Mouse (Mus musculus) hindbrain, embryonic 12.5 days (tissue): ENCODE results near the gene Sema4g. TPM values are rescaled to one million over a fixed set of nuclear protein-coding genes. Genes with fewer than 3 reads are reported as not detected.

Source experiments
- ATAC-seq: fragments of 200-750 bp; cut with Nextera tagmentation; 2 replicates; pipeline ENCODE4 v1.8.0; 2017; ENCODE audit warnings: moderate TSS enrichment; ENCODE audit not compliant: low FRiP score
- H3K27ac ChIP-seq: fragments of 300-500 bp; sonication (generic); 2 replicates; pipeline ENCODE4 v1.5.1; 2016; ENCODE audit warnings: mild to moderate bottlenecking
- H3K27me3 ChIP-seq: fragments of 300-500 bp; sonication (generic); 2 replicates; pipeline ENCODE4 v1.6.1; 2016; ENCODE audit warnings: mild to moderate bottlenecking
- H3K36me3 ChIP-seq: fragments of 300-500 bp; sonication (generic); 2 replicates; pipeline ENCODE4 v1.6.1; 2016; ENCODE audit warnings: mild to moderate bottlenecking
- H3K4me1 ChIP-seq: fragments of 300-500 bp; sonication (generic); 2 replicates; pipeline ENCODE4 v1.6.1; 2016
- H3K4me2 ChIP-seq: fragments of 300-500 bp; sonication (generic); replicated peaks from 2 replicates; pipeline ENCODE4 v1.6.1; 2016; ENCODE audit warnings: mild to moderate bottlenecking
- H3K4me3 ChIP-seq: fragments of 300-500 bp; sonication (generic); 2 replicates; pipeline ENCODE4 v1.5.1; 2016; ENCODE audit warnings: mild to moderate bottlenecking
- H3K9ac ChIP-seq: fragments of 300-500 bp; sonication (generic); 2 replicates; pipeline ENCODE4 v1.6.1; 2016; ENCODE audit warnings: mild to moderate bottlenecking, moderate library complexity
- H3K9me3 ChIP-seq: fragments of 300-500 bp; sonication (generic); replicated peaks from 2 replicates; pipeline ENCODE4 v1.6.1; 2016; ENCODE audit warnings: mild to moderate bottlenecking
- WGBS: fragments of 180-500 bp; shearing (Covaris S2); methylation state at CpG from one replicate; pipeline ENCODE4 v1.1.7; 2016; 5-methylcytosine and 5-hydroxymethylcytosine counted together
- polyA plus RNA-seq: library from polyadenylated mRNA; unstranded; fragments of >200 nt; fragmentation: Nextera tagmentation; extraction: Ambion mirVana; gene quantifications from 2 replicates; pipeline ENCODE4 v1.2.1, GENCODE M21; 2016

Gene Sema4g
- polyA plus RNA-seq, 1 experiment from 2014 or later, result 11.4 TPM

- Histone ChIP-seq H3K36me3 (0 out of 2 replicates have a peak, but pooled peaks cover 7% of the 10 kb centered on the region), H3K4me3 (peak overlapping the region; percentile 49), H3K27ac (peak overlapping the region; percentile 87), H3K4me2 (peak overlapping the region; percentile 71), H3K9ac (peak overlapping the region; percentile 69), H3K4me1 (peaks cover 34% of the 10 kb centered on the region), H3K9me3 (no peaks in the 10 kb centered on the region), H3K27me3 (peaks cover 34% of the 10 kb centered on the region)
- WGBS, result 3% methylated on average over 34 of the region's 34 CpGs
- peak; percentile 57 for ATAC-seq
Measured at GRCm38 (mm10) chr19:45046523-45047321, 57.8 kb downstream of the Sema4g start.

- H3K9me3 ChIP-seq, result no peaks in the 10 kb centered on the region
- peaks cover 14% of the 10 kb centered on the region; the same call in 1 of the 2 replicates for H3K36me3 ChIP-seq
- H3K27ac ChIP-seq, result peak within 1 kb of the TSS; percentile 87
- peaks cover 34% of the 10 kb centered on the region for H3K4me1 ChIP-seq
- H3K9ac ChIP-seq, result peak within 1 kb of the TSS; percentile 69
- H3K4me2 ChIP-seq, result peak within 1 kb of the TSS; percentile 71
- under 1% methylated on average over 26 of the region's 26 CpGs for whole genome bisulfite sequencing
- peak within 1 kb of the TSS; percentile 49 for H3K4me3 ChIP-seq
- ATAC-seq, result peak; percentile 83
- H3K27me3 ChIP-seq, result peaks cover 29% of the 10 kb centered on the region
Measured at GRCm38 (mm10) chr19:45047417-45047934, 58.6 kb downstream of the Sema4g start, which contains the start of gene Sfxn3. Gene Sfxn3, plus strand, starts transcription at chr19:45047503.

- Histone ChIP-seq H3K27me3 (peaks cover 28% of the 10 kb centered on the region), H3K36me3 (peaks cover 20% of the 10 kb centered on the region; the same call in 1 of the 2 replicates), H3K9ac (peak overlapping the region; percentile 69), H3K4me3 (peak overlapping the region; percentile 49), H3K4me2 (peak overlapping the region; percentile 71), H3K9me3 (no peaks in the 10 kb centered on the region), H3K4me1 (peaks cover 34% of the 10 kb centered on the region), H3K27ac (peak overlapping the region; percentile 87)
- peak; percentile 59 for ATAC-seq
- WGBS, result 53% methylated on average over 11 of the region's 11 CpGs
Measured at GRCm38 (mm10) chr19:45047935-45048643, 59.2 kb downstream of the Sema4g start.

GRCm38 (mm10) chr19:45048644-45049365, 59.9 kb downstream of the Sema4g start:
- peak overlapping the region; percentile 69 for H3K9ac ChIP-seq
- peaks cover 24% of the 10 kb centered on the region for H3K27me3 ChIP-seq
- WGBS, result 83% methylated on average over 12 of the region's 12 CpGs
- H3K9me3 ChIP-seq, result no peaks in the 10 kb centered on the region
- H3K36me3 ChIP-seq, result peaks cover 24% of the 10 kb centered on the region
- peaks cover 34% of the 10 kb centered on the region for H3K4me1 ChIP-seq
- 0 out of 2 replicates have a peak overlapping the region, but pooled peaks have one; percentile 87 for H3K27ac ChIP-seq
- peak overlapping the region; percentile 49 for H3K4me3 ChIP-seq
- H3K4me2 ChIP-seq, result peak overlapping the region; percentile 71
- ATAC-seq, result no peak

- no peak for ATAC-seq
- Histone ChIP-seq H3K36me3 (peaks cover 27% of the 10 kb centered on the region), H3K9ac (no peak overlapping the region), H3K27ac (no peak overlapping the region), H3K4me1 (peaks cover 34% of the 10 kb centered on the region), H3K9me3 (no peaks in the 10 kb centered on the region), H3K4me2 (peak overlapping the region; percentile 71), H3K27me3 (peaks cover 23% of the 10 kb centered on the region), H3K4me3 (no peak overlapping the region)
- WGBS, result 76% methylated on average over 9 of the region's 9 CpGs
Measured at GRCm38 (mm10) chr19:45049523-45049922, 60.6 kb downstream of the Sema4g start.

Other genes with a start within 250 kb of the Sema4g start
- gene Pax2, start 233.1 kb upstream of the Sema4g start, polyA plus RNA-seq, result 15.1 and 18.6 TPM in 2 replicates
- gene Slf2, start 58.0 kb upstream of the Sema4g start, polyA plus RNA-seq, result 41.1 and 41.2 TPM in 2 replicates
- 19.7 and 21.7 TPM in 2 replicates for gene Twnk, start 16.6 kb downstream of the Sema4g start, polyA plus RNA-seq
- gene Mrpl43, start 17.3 kb downstream of the Sema4g start, polyA plus RNA-seq, result 79.4 and 81.6 TPM in 2 replicates
- gene Lzts2, start 25.3 kb downstream of the Sema4g start, polyA plus RNA-seq, result 71.0 and 72.1 TPM in 2 replicates
- 0.72 and 0.81 TPM in 2 replicates for gene Pdzd7, start 56.6 kb downstream of the Sema4g start, polyA plus RNA-seq
- 38.2 and 41.6 TPM in 2 replicates for gene Sfxn3, start 58.4 kb downstream of the Sema4g start, polyA plus RNA-seq
- 9.4 and 14.1 TPM in 2 replicates for gene Kazald1, start 86.1 kb downstream of the Sema4g start, polyA plus RNA-seq
- gene Tlx1, start 161.6 kb downstream of the Sema4g start, polyA plus RNA-seq, result 6.5 and 12.4 TPM in 2 replicates
- 10.8 and 18.8 TPM in 2 replicates for gene Lbx1, start 246.7 kb downstream of the Sema4g start, polyA plus RNA-seq